Mouse (Mus musculus): ENCODE measurements around the gene Romo1.
"Not testable (repeated sequence)": the region's sequence is repeated elsewhere in the genome, so short reads cannot be mapped to it uniquely, and the experiment has no call there.

Romo1 gene

GRCm38 (mm10) chr2:156179796-156180093 lies 35.9 kb downstream of the Romo1 start:
- DNase-seq (ENCODE audit: low read depth, low spot score) = no peak

GRCm38 (mm10) chr2:156180094-156180821 lies 36.4 kb downstream of the Romo1 start, which contains the start of gene Rbm39:
Gene Rbm39 (minus strand): TSS chr2:156180238.
- DNase-seq (ENCODE audit: low read depth, low spot score) = peak; percentile 100

DNA sequence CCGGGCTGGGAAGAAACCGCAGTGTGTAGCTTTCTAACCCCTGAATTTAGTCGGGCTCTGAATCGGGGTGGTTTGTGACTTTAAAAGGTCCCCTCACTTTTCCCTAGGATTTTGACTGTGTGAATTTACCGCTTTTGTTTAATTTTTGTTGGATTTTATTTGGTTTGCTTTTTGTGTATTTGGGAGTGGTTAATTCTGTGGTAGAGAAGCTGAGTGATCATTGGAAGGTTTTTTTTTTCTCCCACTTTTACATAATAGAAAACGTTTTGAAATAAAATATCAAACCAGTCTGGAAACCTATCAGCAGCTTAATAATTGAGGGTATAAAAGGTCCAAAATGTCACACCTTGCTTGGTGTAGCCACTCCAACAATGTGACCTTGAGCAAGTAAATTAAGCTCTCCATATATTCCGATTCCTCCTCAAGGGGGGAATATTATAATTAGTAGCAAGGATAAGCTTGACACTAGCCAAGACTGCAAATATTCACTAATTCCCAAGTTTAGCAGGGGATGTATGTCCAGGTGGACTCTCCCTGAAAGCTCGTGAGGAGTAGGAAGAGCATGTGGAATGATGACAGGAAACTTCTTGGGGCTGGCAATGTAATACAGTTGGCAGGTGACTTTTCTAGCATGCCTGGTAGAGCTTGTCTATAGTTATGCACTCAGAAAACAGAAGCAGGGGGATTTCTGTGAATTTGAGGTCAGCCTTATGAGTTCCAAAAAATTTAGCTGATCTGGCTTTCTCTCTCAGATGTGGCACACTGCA lies 37.2 kb downstream of the Romo1 start:
- DNase-seq (ENCODE audit: low read depth, low spot score) = no peak

- no peak for DNase-seq (ENCODE audit: low read depth, low spot score)
These were observed 37.8 kb downstream of the Romo1 start for GRCm38 (mm10) chr2:156181592-156181991.

- DNase-seq (ENCODE audit: low read depth, low spot score) = not testable (repeated sequence)
These were observed 45.4 kb downstream of the Romo1 start for GRCm38 (mm10) chr2:156189241-156189640.

DNA sequence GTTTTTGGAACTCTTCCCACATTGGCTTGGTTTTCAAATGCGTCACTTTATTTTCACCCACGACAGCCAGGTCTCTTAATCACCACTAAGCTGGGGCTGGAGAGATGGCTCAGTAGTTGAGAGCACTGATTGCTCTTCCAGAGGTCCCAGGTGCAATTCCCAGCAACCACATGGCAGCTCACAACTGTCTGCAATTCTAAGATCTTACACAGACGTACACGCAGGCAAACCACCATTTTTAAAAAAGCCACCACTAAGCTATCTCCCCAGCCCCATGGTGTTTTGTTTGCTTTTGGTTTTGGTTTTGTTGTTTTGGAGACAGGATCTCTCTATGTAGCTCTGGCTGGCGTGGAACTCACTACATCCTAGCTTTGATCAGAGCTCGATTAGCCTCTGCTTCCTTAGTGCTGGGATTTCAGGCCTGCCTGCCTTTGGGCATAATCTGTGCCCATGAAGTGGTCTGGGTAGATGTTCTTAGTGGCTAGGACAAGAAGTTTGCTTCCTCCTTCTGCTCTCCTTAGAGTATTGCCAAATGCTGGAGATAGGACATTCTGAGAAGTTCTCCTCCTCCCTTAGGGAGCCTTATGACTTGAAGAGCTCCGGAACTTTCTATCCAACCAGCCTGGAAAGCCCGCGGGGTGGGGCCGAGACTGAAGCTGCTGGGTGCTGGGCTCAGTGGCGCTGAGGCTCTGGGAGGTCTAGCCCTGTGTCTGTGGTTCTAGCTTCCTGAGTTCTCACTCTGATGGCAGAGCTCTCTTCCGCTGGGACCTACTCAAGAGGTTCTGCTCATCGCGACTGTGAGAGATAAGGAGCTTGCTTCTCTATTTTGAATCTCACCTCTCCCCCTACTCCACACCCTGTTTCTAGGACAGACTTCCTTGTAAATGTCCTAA lies 46.4 kb downstream of the Romo1 start:
- DNase-seq (ENCODE audit: low read depth, low spot score) = no peak

DNA sequence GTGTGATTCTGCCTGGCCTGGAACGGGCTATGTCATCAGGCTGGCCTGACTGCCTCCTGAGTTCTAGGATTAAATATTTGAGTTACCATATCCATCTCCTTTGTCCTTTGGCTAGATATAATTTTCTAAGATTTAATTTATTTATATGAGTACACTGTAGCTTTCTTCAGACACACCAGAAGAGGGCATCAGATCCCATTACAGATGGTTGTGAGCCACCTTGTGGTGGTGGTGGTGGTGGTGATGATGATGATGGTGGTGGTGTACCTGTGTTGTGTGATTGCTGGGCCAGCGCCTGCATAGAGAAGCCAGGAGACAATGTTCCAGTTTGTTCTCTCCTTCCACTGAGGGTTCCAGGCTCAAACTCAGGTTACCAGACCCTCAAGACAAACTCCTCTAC lies 47.7 kb downstream of the Romo1 start:
- DNase-seq (ENCODE audit: low read depth, low spot score) = no peak

- DNase-seq (ENCODE audit: low read depth, low spot score) = no peak
These were observed 48.2 kb downstream of the Romo1 start for GRCm38 (mm10) chr2:156192068-156192467.

- no peak for DNase-seq (ENCODE audit: low read depth, low spot score)
These were observed 49.4 kb downstream of the Romo1 start for GRCm38 (mm10) chr2:156193066-156193862.

DNA sequence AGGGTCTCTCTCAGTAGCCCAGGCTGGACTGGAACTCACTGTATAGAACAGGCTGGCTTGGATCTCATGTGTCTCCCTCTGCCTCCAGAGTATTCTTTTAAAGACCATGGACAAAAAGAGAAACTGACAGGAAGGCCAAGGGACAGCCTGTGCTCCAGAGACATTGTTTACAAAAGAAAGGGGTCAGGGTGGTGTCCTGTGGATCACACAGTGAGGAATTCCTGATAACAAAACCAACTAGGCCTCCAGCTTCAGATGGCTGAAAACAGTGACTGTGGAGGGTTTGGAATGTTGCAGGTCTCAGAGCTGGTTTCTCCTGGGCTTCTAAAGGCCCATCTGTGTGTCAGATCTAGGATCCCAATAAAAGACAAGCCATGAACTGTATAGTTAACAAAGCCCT lies 50.7 kb downstream of the Romo1 start:
- DNase-seq (ENCODE audit: low read depth, low spot score) = peak; percentile 52
